Mouse (Mus musculus) liver, embryonic 12.5 days (tissue): ENCODE results near the gene Gm10720. TPM values are rescaled to one million over a fixed set of nuclear protein-coding genes. Genes with fewer than 3 reads are reported as not detected.
"Not testable (repeated sequence)": the region's sequence is repeated elsewhere in the genome, so short reads cannot be mapped to it uniquely, and the experiment has no call there.

Source experiments
- ATAC-seq: fragments of 200-750 bp; cut with Nextera tagmentation; 2 replicates; pipeline ENCODE4 v1.8.0; 2017; ENCODE audit warnings: moderate number of reproducible peaks, mild to moderate bottlenecking, moderate library complexity
- H3K27ac ChIP-seq: fragments of 300-500 bp; sonication (generic); 2 replicates; pipeline ENCODE4 v1.5.1; 2016; ENCODE audit warnings: mild to moderate bottlenecking
- H3K27me3 ChIP-seq: fragments of 300-500 bp; sonication (generic); replicated peaks from 2 replicates; pipeline ENCODE4 v1.6.1; 2016; ENCODE audit warnings: mild to moderate bottlenecking, moderate library complexity
- H3K36me3 ChIP-seq: fragments of 300-500 bp; sonication (generic); 2 replicates; pipeline ENCODE4 v1.6.1; 2016; ENCODE audit warnings: mild to moderate bottlenecking, moderate library complexity
- H3K4me1 ChIP-seq: fragments of 300-500 bp; sonication (generic); 2 replicates; pipeline ENCODE4 v1.6.1; 2016
- H3K4me2 ChIP-seq: fragments of 300-500 bp; sonication (generic); 2 replicates; pipeline ENCODE4 v1.6.1; 2016; ENCODE audit warnings: mild to moderate bottlenecking, moderate library complexity
- H3K4me3 ChIP-seq: fragments of 300-500 bp; sonication (generic); 2 replicates; pipeline ENCODE4 v1.5.1; 2016; ENCODE audit warnings: mild to moderate bottlenecking, moderate library complexity
- H3K9ac ChIP-seq: fragments of 300-500 bp; sonication (generic); 2 replicates; pipeline ENCODE4 v1.6.1; 2016; ENCODE audit warnings: mild to moderate bottlenecking, moderate library complexity
- H3K9me3 ChIP-seq: fragments of 300-500 bp; sonication (generic); replicated peaks from 2 replicates; pipeline ENCODE4 v1.6.1; 2016; ENCODE audit warnings: mild to moderate bottlenecking, moderate library complexity
- WGBS: fragments of 180-500 bp; shearing (Covaris S2); methylation state at CpG from one replicate; pipeline ENCODE4 v1.1.7; 2016; ENCODE audit not compliant: insufficient replicate concordance; 5-methylcytosine and 5-hydroxymethylcytosine counted together
- polyA plus RNA-seq: library from polyadenylated mRNA; unstranded; fragments of >200 nt; fragmentation: Nextera tagmentation; extraction: Ambion mirVana; gene quantifications from 2 replicates; pipeline ENCODE4 v1.2.1, GENCODE M21; 2016

Gm10720 gene
- polyA plus RNA-seq = not detected in 2 replicates

DNA sequence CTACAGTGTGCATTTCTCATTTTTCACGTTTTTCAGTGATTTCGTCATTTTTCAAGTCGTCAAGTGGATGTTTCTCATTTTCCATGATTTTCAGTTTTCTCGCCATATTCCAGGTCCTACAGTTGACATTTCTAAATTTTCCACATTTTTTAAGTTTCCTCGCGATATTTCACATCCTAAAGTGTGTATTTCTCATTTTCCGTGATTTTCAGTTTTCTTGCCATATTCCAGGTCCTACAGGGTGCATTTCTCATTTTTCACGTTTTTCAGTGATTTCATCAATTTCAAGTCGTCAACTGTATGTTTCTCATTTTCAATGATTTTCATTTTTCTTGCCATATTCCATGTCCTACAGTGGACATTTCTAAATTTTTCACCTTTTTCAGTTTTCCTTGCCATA, at the start of gene Gm10720:
Gene Gm10720 (plus strand): TSS at position 301 of the 400 bp plus-strand sequence.
- not testable (repeated sequence) for ATAC-seq, H3K4me3 ChIP-seq, H3K4me1 ChIP-seq, H3K9ac ChIP-seq, H3K4me2 ChIP-seq, H3K36me3 ChIP-seq, H3K27me3 ChIP-seq, H3K27ac ChIP-seq, H3K9me3 ChIP-seq
- 56% methylated on average over 5 of the region's 9 CpGs for WGBS

DNA sequence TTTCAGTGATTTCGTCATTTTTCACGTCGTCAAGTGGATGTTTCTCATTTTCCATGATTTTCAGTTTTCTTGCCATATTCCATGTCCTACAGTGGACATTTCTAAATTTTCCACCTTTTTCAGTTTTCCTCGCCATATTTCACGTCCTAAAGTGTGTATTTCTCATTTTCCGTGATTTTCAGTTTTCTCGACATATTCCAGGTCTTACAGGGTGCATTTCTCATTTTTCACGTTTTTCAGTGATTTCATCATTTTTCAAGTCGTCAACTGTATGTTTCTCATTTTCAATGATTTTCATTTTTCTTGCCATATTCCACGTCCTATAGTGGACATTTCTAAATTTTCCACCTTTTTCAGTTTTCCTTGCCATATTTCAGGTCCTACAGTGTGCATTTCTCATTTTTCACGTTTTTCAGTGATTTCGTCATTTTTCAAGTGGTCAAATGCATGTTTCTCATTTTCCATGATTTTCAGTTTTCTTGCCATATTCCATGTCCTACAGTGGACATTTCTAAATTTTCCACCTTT, 14.9 kb upstream of the Gm10720 start, which contains the start of gene Gm10722:
Gene Gm10722 (plus strand): TSS at position 478 of the 528 bp plus-strand sequence.
- not testable (repeated sequence) for H3K27me3 ChIP-seq, H3K4me1 ChIP-seq, H3K27ac ChIP-seq, H3K4me2 ChIP-seq, H3K9me3 ChIP-seq, H3K9ac ChIP-seq, H3K36me3 ChIP-seq, ATAC-seq, H3K4me3 ChIP-seq
- 62% methylated on average over 12 of the region's 12 CpGs for WGBS

DNA sequence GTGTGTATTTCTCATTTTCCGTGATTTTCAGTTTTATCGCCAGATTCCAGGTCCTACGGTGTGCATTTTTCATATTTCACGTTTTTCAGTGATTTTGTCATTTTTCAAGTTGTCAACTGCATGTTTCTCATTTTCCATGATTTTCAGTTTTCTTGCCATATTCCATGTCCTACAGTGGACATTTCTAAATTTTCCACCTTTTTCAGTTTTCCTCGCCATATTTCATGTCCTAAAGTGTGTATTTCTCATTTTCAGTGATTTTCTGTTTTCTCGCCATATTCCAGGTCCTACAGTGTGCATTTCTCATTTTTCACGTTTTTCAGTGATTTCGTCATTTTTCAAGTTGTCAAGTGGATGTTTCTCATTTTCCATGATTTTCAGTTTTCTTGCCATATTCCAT, 14.4 kb upstream of the Gm10720 start:
- H3K27me3 ChIP-seq, H3K4me1 ChIP-seq, H3K9me3 ChIP-seq, H3K9ac ChIP-seq, H3K4me2 ChIP-seq, H3K4me3 ChIP-seq, H3K27ac ChIP-seq, H3K36me3 ChIP-seq, ATAC-seq: not testable (repeated sequence)
- 54% methylated on average over 8 of the region's 8 CpGs for WGBS

DNA sequence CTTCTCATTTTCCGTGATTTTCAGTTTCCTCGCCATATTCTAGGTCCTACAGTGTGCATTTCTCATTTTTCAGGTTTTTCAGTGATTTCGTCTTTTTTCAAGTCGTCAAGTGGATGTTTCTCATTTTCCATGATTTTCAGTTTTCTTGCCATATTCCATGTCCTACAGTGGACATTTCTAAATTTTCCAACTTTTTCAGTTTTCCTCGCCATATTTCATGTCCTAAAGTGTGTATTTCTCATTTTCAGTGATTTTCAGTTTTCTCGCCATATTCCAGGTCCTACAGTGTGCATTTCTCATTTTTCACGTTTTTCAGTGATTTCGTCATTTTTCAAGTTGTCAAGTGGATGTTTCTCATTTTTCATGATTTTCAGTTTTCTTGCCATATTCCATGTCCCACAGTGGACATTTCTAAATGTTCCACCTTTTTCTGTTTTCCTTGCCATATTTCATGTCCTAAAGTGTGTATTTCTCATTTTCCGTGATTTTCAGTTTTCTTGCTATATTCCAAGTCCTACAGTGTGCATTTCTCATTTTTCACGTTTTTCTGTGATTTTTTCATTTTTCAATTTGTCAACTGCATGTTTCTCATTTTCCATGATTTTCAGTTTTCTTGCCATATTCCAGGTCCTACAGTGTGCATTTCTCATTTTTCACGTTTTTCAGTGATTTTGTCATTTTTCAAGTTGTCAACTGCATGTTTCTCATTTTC, 13.3 kb upstream of the Gm10720 start:
- H3K27ac ChIP-seq, H3K9me3 ChIP-seq, H3K4me2 ChIP-seq, H3K4me1 ChIP-seq, H3K27me3 ChIP-seq, H3K4me3 ChIP-seq, H3K36me3 ChIP-seq: not testable (repeated sequence)
- 0 out of 2 replicates have a peak overlapping the region, but pooled peaks have one; percentile 0 for H3K9ac ChIP-seq
- 56% methylated on average over 9 of the region's 11 CpGs for WGBS
- ATAC-seq = peak; percentile 75

DNA sequence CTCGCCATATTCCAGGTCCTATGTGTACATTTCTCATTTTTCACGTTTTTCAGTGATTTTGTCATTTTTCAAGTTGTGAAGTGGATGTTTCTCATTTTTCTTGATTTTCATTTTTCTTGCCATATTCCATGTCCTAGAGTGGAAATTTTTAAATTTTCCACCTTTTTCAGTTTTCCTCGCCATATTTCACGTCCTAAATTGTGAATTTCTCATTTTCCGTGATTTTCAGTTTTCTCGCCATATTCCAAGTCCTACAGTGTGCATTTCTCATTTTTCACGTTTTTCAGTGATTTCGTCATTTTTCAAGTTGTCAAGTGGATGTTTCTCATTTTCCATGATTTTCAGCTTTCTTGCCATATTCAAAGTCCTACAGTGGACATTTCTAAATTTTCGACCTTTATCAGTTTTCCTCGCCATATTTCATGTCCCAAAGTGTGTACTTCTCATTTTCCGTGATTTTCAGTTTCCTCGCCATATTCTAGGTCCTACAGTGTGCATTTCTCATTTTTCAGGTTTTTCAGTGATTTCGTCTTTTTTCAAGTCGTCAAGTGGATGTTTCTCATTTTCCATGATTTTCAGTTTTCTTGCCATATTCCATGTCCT, 12.6 kb upstream of the Gm10720 start, which contains the start of gene Gm11168:
Gene Gm11168 (plus strand): TSS at position 553 of the 603 bp plus-strand sequence.
- H3K9ac ChIP-seq = 0 out of 2 replicates have a peak within 1 kb of the TSS, but pooled peaks have one; percentile 0
- not testable (repeated sequence) for H3K4me3 ChIP-seq, ATAC-seq, H3K4me2 ChIP-seq, H3K4me1 ChIP-seq, H3K9me3 ChIP-seq, H3K27ac ChIP-seq, H3K27me3 ChIP-seq, H3K36me3 ChIP-seq
- WGBS = 58% methylated on average over 6 of the region's 14 CpGs

DNA sequence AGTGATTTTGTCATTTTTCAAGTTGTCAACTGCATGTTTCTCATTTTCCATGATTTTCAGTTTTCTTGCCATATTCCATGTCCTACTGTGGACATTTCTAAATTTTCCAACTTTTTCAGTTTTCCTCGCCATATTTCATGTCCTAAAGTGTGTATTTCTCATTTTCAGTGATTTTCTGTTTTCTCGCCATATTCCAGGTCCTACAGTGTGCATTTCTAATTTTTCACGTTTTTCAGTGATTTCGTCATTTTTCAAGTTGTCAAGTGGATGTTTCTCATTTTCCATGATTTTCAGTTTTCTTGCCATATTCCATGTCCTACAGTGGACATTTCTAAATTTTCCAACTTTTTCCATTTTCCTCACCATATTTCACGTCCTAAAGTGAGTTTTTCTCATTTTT, 9.3 kb upstream of the Gm10720 start:
- 65% methylated on average over 1 of the region's 5 CpGs for WGBS
- not testable (repeated sequence) for H3K36me3 ChIP-seq, H3K27me3 ChIP-seq, H3K9ac ChIP-seq, H3K4me2 ChIP-seq, H3K27ac ChIP-seq, H3K4me3 ChIP-seq, H3K4me1 ChIP-seq, H3K9me3 ChIP-seq
- 0 out of 2 replicates have a peak, but pooled peaks have one; percentile 19 for ATAC-seq

DNA sequence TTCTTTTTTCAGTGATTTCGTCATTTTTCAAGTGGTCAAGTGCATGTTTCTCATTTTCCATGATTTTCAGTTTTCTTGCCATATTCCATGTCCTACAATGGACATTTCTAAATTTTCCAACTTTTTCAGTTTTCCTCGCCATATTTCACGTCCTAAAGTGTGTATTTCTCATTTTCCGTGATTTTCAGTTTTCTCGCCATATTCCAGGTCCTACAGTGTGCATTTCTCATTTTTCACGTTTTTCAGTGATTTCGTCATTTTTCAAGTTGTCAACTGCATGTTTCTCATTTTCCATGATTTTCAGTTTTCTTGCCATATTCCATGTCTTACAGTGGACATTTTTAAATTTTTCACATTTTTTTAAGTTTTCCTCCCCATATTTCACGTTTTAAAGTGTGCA, 8.8 kb upstream of the Gm10720 start:
- H3K4me1 ChIP-seq, H3K4me2 ChIP-seq, H3K4me3 ChIP-seq, H3K36me3 ChIP-seq, H3K9me3 ChIP-seq, H3K9ac ChIP-seq, H3K27me3 ChIP-seq, H3K27ac ChIP-seq: not testable (repeated sequence)
- WGBS = 59% methylated on average over 8 of the region's 8 CpGs
- ATAC-seq = peak; percentile 71

DNA sequence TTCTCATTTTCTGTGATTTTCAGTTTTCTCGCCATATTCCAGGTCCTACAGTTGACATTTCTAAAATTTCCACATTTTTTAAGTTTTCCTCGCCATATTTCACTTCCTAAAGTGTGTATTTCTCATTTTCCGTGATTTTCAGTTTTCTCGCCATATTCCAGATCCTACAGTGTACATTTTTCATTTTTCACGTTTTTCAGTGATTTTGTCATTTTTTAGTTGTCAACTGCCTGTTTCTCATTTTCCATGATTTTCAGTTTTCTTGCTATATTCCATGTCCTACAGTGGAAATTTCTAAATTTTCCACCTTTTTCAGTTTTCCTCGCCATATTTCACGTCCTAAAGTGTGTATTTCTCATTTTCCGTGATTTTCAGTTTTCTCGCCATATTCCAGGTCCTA, 8.2 kb upstream of the Gm10720 start:
- 68% methylated on average over 8 of the region's 9 CpGs for WGBS
- not testable (repeated sequence) for H3K4me1 ChIP-seq, H3K4me3 ChIP-seq, H3K9me3 ChIP-seq, H3K36me3 ChIP-seq, ATAC-seq, H3K27ac ChIP-seq, H3K27me3 ChIP-seq, H3K9ac ChIP-seq, H3K4me2 ChIP-seq

DNA sequence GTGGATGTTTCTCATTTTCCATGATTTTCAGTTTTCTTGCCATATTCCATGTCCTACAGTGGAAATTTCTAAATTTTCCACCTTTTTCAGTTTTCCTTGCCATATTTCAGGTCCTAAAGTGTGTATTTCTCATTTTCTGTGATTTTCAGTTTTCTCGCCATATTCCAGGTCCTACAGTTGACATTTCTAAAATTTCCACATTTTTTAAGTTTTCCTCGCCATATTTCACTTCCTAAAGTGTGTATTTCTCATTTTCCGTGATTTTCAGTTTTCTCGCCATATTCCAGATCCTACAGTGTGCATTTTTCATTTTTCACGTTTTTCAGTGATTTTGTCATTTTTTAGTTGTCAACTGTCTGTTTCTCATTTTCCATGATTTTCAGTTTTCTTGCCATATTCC, 6.1 kb upstream of the Gm10720 start:
- not testable (repeated sequence) for H3K27me3 ChIP-seq, H3K4me1 ChIP-seq, H3K36me3 ChIP-seq, H3K27ac ChIP-seq, H3K4me3 ChIP-seq, H3K9me3 ChIP-seq, H3K9ac ChIP-seq, H3K4me2 ChIP-seq
- WGBS = no CpG with 5 or more reads among the region's 5 CpGs
- 0 out of 2 replicates have a peak, but pooled peaks have one; percentile 38 for ATAC-seq

DNA sequence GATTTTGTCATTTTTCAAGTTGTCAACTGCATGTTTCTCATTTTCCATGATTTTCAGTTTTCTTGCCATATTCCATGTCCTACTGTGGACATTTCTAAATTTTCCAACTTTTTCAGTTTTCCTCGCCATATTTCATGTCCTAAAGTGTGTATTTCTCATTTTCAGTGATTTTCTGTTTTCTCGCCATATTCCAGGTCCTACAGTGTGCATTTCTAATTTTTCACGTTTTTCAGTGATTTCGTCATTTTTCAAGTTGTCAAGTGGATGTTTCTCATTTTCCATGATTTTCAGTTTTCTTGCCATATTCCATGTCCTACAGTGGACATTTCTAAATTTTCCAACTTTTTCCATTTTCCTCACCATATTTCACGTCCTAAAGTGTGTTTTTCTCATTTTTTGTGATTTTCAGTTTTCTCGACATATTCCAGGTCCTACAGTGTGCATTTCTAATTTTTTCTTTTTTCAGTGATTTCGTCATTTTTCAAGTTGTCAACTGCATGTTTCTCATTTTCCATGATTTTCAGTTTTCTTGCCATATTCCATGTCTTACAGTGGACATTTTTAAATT, 3.3 kb upstream of the Gm10720 start:
- H3K4me3 ChIP-seq, H3K4me1 ChIP-seq, H3K27ac ChIP-seq, H3K36me3 ChIP-seq, H3K9ac ChIP-seq, H3K4me2 ChIP-seq, H3K9me3 ChIP-seq, H3K27me3 ChIP-seq: not testable (repeated sequence)
- ATAC-seq = peak; percentile 6; the same call in 1 of the 2 replicates
- 63% methylated on average over 3 of the region's 7 CpGs for WGBS

DNA sequence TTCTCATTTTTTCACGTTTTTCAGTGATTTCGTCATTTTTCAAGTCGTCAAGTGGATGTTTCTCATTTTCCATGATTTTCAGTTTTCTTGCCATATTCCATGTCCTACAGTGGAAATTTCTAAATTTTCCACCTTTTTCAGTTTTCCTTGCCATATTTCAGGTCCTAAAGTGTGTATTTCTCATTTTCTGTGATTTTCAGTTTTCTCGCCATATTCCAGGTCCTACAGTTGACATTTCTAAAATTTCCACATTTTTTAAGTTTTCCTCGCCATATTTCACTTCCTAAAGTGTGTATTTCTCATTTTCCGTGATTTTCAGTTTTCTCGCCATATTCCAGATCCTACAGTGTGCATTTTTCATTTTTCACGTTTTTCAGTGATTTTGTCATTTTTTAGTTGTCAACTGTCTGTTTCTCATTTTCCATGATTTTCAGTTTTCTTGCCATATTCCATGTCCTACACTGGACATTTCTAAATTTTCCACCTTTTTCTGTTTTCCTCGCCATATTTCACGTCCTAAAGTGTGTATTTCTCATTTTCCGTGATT, 2.6 kb upstream of the Gm10720 start, which contains the start of gene Gm10721:
Gene Gm10721 (plus strand): TSS at position 408 of the 547 bp plus-strand sequence.
- not testable (repeated sequence) for H3K4me1 ChIP-seq, H3K4me2 ChIP-seq, H3K36me3 ChIP-seq, H3K9me3 ChIP-seq, H3K27ac ChIP-seq, H3K27me3 ChIP-seq, H3K4me3 ChIP-seq, H3K9ac ChIP-seq
- peak; percentile 46; the same call in 1 of the 2 replicates for ATAC-seq
- no CpG with 5 or more reads among the region's 11 CpGs for WGBS

DNA sequence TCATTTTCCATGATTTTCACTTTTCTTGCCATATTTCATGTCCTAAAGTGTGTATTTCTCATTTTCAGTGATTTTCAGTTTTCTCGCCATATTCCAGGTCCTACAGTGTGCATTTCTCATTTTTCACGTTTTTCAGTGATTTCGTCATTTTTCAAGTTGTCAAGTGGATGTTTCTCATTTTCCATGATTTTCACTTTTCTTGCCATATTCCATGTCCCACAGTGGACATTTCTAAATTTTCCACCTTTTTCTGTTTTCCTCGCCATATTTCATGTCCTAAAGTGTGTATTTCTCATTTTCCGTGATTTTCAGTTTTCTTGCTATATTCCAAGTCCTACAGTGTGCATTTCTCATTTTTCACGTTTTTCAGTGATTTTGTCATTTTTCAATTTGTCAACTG, 442 bp downstream of the Gm10720 start:
- not testable (repeated sequence) for ATAC-seq, H3K4me2 ChIP-seq, H3K27ac ChIP-seq, H3K9ac ChIP-seq, H3K9me3 ChIP-seq, H3K4me1 ChIP-seq, H3K4me3 ChIP-seq, H3K36me3 ChIP-seq, H3K27me3 ChIP-seq
- 65% methylated on average over 6 of the region's 6 CpGs for WGBS
